Mouse (Mus musculus) cerebral cortex, adult 2 months (tissue): ENCODE results near the gene Ift172.

ENCODE experiments used
- WGBS: fragments of 180-500 bp; shearing (Covaris S2); methylation state at CpG from one replicate; pipeline ENCODE4 v1.1.7; 2018; 5-methylcytosine and 5-hydroxymethylcytosine counted together

The Ift172 gene

GRCm38 (mm10) chr5:31290521-31291360 is at the start of gene Ift172:
Gene Ift172 (minus strand): TSS chr5:31291116.
- 1% methylated on average over 45 of the region's 45 CpGs for WGBS

DNA sequence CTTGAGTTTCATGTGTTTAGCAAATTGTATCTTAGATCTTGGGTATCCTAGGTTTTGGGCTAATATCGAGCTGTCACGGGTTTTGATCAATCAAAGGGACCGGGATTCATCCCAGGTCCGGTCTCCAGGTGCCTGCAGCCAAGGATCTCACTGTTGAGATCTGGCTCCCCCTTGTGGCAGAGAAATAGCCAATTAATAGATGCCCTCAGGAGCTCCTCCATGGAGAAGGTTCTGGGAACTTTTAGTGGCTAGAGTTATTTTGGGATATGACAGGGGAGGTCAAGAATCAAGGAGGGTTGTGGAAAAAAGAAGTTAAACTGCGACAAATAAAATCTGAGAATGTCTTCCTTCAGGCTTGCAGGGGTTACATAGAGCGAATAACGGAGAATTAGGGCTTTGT is 37.3 kb upstream of the Ift172 start:
- 31% methylated on average over 7 of the region's 7 CpGs for WGBS

GRCm38 (mm10) chr5:31326850-31327249 is 35.9 kb upstream of the Ift172 start:
- WGBS = 13% methylated on average over 5 of the region's 5 CpGs

GRCm38 (mm10) chr5:31324085-31324484 is 33.2 kb upstream of the Ift172 start:
- 68% methylated on average over 3 of the region's 3 CpGs for WGBS

DNA sequence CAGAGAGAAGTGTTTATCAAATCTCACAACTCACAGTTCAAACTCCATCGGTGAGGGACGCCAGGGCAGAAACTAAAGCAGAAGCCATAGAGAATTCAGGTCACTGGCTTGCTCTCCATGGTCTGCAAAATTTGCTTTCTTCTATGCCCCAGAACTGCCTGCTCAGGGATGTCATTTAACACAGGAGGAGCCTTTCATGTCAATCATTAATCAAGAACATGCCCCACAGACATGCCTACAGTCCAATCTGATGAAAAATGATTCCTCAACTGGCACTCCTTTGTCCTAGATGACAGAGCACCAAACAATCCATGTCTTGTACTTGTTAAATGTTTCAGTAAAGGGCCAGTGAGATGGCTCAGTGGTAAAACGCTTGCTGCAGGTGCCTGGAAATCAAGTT is 31.9 kb upstream of the Ift172 start:
- WGBS = 91% methylated on average over 3 of the region's 3 CpGs

DNA sequence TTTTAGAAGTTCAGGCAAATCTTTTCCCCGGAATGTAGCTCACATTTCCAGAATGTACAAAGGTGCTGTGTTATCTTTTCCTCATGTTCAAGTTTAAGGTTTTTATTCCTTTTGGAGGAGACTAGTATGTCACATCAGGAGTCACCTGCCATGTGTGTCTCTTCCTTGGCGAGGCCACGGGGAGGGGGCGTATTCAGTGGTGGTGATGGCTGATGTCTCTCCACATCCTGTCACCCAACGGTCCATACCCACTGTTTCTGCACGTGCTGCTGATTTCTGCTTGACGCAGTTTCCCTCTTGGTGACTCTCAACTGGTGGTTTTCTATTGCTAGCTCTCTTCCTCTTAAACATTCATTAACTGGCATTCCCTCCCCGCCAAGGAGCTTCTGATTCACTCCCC is 21.9 kb upstream of the Ift172 start:
- 88% methylated on average over 8 of the region's 8 CpGs for WGBS

DNA sequence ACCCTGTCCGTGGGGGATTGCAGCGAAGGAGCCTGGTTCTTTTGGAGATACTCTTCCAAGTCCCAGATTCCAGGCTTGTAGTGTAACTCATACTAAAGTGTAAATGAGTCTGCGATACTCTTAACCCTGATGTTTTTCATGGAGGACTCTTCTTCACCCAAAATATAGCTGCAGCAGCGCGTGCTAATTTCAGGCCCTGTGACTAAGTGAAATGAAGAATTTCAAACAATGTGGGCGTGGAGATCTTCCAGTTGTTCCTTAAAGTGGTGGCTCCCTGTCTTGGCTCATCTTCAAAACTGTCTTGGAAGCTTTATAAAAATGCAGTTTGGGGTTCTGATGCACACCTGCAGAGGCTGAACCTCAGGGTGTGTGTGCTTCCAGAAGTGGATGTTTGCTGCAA is 12.2 kb upstream of the Ift172 start:
- 50% methylated on average over 6 of the region's 6 CpGs for WGBS

GRCm38 (mm10) chr5:31301866-31302265 is 10.9 kb upstream of the Ift172 start:
- 80% methylated on average over 8 of the region's 8 CpGs for WGBS

DNA sequence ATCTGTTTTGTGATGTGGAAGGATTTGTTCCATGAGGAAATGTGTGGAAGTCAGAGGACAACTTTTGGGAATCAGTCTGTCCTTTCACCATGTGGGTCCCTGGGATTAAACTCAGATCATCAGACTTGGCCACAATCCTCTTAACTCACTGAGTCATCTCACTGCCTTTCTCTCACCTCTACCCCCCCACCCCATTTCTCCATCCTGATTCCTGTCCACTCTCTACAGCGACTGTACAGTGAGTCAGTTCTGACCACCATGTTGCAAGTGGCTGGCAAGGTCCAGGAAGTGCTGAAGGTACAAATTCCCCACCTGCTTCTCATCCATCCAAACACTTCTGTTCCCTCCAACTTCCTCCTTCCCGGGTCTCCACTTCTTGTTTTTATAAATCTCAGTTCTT is 7.6 kb upstream of the Ift172 start:
- WGBS = 78% methylated on average over 2 of the region's 2 CpGs

- WGBS = 78% methylated on average over 3 of the region's 3 CpGs
Measured at GRCm38 (mm10) chr5:31297981-31298380, 7.1 kb upstream of the Ift172 start.

DNA sequence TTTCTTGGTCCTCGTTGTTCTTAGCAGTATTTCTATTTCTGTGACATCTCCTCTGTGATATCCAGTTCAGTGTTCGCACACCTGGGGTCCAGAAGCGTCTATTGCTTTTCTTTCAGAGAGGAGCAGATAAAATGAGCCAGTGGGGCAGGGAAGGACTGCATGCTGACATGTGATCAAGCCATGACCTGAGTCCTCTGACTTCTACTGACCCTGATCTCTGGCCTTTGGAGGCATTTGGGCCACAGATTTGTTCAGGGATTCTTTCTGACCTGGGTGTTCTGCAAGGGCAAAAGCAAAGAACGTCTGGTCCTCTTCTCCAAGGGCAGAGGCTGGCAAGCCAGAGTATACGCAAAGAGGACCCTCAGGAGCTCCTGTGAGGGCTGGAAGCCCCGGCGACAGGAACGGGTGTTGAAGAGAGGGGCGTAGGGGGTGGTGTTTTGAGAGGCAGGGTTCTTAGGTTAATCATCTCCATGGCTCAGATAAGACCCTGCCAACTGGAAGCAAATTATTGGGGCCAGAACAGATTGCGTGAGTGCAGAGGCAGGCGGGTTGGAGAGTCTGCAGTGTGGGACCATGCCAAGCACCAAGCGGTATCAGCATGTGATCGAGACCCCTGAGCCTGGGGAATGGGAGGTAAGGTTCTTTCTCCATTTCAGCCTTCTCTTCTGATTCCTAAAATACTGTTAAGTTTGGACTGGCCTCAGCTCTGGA is 6.3 kb upstream of the Ift172 start, which contains the start of gene Gckr:
TSS of gene Gckr (plus strand) at position 397 of the 711 bp plus-strand sequence.
- 81% methylated on average over 13 of the region's 13 CpGs for WGBS

- under 1% methylated on average over 46 of the region's 46 CpGs for WGBS
Measured at GRCm38 (mm10) chr5:31295606-31296141, 4.8 kb upstream of the Ift172 start, which contains the start of gene Fndc4. Gene Fndc4 (minus strand): TSS chr5:31296080.

DNA sequence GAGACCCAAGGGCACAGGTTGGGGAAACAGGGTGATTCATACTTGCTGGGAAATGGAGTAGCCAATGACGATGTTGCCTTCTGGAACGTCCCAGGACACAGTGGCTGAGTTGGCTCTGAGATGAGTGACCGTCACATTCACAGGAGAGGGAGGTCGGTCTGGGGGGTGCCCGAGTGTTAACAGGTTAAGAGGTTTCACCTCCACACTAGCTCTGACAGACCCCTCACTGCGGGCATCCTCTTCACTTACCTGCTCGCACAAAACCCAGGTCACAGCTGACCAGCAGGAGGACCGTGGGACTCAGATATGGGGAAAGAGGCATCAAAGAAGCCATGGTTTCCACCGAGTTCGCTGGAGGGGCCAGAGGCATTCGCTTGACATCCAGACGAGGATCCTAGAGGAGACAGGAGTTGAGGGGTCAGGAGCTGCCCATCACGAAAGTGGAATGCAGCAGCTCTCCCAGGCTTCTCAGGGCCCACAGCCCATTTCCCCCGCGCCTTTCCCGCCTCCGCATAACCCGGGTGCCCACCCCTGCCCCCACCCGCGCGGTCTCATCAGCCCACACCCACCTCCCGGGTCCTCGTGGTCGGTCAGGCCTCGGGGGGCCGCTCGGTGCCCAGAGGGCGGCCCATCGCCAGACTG is 4.2 kb upstream of the Ift172 start:
- 6% methylated on average over 29 of the region's 29 CpGs for WGBS

DNA sequence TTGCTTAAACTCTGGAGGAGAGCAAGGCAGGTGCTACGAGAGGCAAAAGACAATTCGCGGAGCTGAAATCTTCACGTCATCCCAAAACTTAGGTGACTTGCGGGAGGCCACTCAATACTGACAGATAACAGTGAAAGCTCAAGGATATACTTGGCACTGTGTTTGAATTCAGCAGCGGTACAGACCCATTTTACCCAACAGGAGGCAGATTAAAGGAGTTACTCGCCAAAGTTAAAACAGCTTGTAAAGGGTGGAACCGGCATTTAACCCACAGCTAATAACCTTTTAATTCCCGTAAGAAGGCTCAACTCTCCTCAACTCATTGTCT is 409 bp upstream of the Ift172 start:
- under 1% methylated on average over 9 of the region's 9 CpGs for WGBS

DNA sequence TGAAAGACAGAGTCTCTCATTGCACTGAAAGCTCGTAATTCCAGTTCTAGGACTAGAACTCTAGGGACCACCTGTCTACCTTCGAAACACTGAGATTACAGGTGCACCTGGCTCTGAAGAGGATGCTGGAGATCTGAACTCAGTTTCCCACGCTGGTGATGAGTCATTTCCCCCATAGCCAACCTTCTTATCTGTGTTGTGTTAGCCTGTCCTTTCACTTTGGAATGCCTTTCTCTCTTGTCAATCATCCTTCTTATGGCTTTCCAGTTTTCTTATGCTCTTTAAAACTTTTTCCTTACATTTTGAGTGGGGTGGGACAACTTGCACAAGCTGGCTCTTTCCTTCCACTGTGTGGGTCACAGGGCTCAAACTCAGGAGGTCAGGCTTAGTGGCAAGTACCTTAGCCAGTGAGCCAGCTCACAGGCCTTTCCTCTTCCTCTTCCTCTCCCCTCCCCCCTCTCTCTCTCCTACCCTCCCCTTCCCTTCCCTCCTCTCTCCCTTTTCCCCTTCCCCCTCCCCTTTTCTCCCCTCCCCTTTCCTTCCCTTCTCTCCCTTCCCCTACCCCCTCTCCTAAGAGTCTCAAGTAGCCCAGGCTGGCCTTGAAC is 1.2 kb downstream of the Ift172 start:
- 81% methylated on average over 3 of the region's 3 CpGs for WGBS

DNA sequence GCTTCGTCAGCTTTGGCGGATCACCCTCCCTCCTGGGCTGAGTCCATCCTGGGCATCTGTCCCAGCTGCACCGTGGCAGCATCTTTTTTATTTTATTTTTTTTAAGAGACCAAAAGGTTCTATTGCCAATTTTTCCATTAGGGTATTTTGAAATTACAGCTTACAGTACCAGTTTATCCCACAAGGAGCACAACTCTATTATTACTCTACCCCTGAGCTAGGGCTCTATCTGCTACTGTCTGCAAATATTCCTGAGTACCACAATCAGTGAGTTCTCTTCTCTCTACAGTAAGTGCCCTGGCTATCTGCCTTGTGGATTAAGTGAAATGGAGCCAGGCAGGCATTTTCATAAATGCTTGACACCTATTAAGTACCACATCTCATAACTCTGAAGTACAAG is 2.3 kb downstream of the Ift172 start:
- WGBS = 31% methylated on average over 3 of the region's 3 CpGs

GRCm38 (mm10) chr5:31288225-31288624 is 2.7 kb downstream of the Ift172 start:
- WGBS = 62% methylated on average over 4 of the region's 4 CpGs

GRCm38 (mm10) chr5:31279245-31279988 is 11.5 kb downstream of the Ift172 start:
- 80% methylated on average over 20 of the region's 20 CpGs for WGBS

DNA sequence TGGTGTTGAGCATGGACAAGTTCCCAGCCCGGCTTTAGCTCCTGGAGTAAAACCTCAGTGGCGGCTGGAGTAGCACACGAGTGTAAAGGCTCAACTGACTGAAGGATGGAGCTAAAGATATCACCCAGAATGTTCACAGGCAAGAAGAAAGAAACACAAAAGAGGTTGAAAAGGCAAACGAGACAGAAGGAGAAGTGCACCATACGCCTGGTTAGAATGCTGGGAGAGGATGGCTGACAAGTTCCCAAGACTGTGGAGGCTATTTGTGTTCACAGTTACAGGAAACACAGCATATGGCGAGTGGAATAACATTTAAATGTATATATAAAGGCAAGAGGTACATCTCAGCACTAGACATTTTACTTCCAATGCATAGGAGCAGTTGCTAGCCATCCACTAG is 17.9 kb downstream of the Ift172 start:
- 54% methylated on average over 6 of the region's 6 CpGs for WGBS

GRCm38 (mm10) chr5:31267686-31268085 is 23.2 kb downstream of the Ift172 start:
- 73% methylated on average over 6 of the region's 6 CpGs for WGBS

- 83% methylated on average over 7 of the region's 7 CpGs for whole genome bisulfite sequencing
Measured at GRCm38 (mm10) chr5:31266101-31266500, 24.8 kb downstream of the Ift172 start.
